Mouse (Mus musculus) thymus, adult 18-20 months (tissue): ENCODE data around the gene Macf1.
"Not testable (repeated sequence)": the region's sequence is repeated elsewhere in the genome, so short reads cannot be mapped to it uniquely, and the experiment has no call there.

ENCODE experiments used
- DNase-seq, 2 experiments: peaks; one replicate each; pipeline ENCODE4 v3.0.0; 2022; ENCODE audit warnings: mixed read lengths in 2 of 2

The Macf1 gene

GRCm38 (mm10) chr4:123529230-123529629, 154.9 kb downstream of the Macf1 start:
- DNase-seq, result no peak

GRCm38 (mm10) chr4:123527607-123528010, 156.6 kb downstream of the Macf1 start:
- no peak for DNase-seq

DNA sequence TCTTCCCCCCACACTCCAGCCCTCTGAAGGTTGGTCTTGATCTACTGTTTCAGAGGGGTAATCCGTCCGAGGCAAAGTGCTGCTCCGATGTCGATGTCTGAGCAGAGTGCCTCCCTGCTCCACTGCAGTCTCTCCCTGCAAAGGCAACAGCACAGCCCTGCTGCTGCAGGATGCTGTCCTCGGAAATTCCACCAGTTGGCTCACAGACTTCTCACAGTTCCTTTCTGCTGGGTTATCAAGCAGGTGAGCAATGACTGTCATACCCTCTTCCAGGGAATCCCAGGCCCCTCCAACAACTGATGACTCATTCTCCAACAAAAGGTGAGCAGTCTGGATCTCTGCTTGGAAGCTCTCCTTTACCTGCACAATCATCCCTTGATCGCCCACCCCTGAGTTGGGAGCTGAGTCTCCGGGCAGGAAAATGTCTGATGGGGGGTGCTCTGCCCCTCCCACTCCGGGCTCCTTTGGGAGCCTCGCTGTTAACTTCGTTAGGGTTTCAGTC, 157.3 kb downstream of the Macf1 start:
- no peak for DNase-seq

DNA sequence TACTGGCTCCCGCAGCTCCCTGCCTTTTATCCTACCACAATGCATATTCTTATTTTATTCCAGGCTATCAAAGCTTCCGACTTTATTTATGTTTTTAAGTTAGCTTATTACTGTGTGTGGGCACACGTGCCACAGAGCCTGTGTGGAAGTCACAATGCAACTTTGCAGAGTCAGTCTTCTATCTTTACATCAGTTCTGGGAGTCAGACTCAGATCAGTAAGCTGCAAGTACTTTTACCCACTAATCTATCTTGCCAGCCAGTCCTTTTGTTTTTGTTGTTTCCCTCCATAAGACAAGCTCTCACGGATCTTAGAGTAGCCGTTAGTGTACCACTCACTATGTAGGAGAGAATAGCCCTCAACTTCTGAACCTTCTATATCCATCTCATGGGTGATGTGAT, 159.4 kb downstream of the Macf1 start:
- DNase-seq, result no peak

DNA sequence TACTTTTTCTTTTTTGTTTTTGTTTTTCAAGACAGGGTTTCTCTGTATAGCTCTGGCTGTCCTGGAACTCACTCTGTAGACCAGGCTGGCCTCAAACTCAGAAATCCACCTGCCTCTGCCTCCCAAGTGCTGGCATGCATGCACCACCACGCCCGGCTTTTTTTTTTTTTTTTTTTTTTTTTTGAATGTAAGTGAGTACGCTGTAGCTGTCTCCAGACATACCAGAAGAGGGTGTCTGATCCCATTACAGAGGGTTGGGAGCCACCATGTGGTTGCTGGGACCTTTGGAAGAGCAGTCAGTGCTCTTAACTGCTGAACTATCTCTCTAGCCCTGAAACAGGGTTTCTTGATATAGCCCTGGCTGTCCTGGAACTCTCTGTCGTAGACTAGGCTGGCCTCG, 164.0 kb downstream of the Macf1 start:
- not testable (repeated sequence) for DNase-seq

- no peak for DNase-seq
These were observed 168.5 kb downstream of the Macf1 start for GRCm38 (mm10) chr4:123515673-123516072.

- no peak for DNase-seq
These were observed 174.0 kb downstream of the Macf1 start for GRCm38 (mm10) chr4:123510201-123510600.

DNA sequence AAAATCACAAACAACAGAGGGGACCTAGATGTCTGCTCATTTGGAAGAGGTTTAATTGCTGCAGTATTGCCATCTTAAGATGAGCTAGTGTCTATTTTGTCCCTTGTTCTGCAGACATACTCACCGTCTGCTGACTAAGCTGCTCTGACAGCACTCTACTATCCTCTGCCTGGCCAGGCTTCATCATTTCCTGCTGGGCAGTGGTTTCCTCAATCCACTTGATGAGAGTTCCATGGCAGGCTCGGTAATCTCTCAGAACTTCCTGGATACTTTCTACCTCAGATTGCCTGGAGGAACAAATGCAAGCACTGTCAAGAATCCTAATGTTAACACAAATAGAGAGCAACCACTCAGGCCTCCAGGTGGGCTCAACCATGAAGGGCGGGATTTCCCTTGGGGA, 195.1 kb downstream of the Macf1 start:
- no peak for DNase-seq

DNA sequence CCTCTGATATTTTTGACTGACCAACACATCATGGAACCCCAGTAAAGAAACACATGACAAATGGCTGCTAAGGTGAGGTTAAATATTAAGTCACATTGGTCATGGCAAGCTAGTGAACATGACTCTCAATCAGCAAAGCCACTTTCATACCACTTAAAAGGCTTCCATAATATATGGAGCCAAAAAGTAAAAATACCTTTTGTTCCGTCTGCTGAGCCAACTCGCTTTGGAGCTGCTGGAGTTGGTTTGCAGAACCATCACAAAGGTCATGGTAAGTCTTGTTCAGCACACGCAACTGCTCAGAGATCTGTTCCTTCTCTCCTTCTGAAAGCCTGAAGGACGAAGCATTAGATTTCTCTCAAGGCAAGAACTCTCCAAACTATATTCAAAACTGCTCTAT, 204.2 kb downstream of the Macf1 start:
- no peak for DNase-seq

GRCm38 (mm10) chr4:123478655-123479433, 205.3 kb downstream of the Macf1 start:
- no peak for DNase-seq

DNA sequence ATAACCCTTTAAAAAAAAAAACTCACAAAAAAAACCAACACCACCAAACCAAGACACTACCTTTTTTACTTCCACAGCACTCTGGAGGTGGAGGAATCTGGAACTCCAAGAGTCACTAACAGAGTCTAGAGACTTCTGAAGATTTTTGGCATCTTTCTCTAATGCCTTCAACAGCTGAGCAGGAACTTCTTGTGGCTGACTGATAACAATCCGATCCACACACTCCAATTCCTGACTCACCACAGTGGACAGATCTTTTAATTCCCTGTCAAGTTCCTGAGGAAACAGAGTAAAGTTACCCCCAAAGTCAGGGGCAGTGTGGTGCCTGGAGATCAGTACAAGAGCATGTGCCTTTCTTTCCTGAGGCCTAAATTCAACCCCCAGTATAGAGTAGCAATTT, 218.4 kb downstream of the Macf1 start:
- DNase-seq, result no peak

DNA sequence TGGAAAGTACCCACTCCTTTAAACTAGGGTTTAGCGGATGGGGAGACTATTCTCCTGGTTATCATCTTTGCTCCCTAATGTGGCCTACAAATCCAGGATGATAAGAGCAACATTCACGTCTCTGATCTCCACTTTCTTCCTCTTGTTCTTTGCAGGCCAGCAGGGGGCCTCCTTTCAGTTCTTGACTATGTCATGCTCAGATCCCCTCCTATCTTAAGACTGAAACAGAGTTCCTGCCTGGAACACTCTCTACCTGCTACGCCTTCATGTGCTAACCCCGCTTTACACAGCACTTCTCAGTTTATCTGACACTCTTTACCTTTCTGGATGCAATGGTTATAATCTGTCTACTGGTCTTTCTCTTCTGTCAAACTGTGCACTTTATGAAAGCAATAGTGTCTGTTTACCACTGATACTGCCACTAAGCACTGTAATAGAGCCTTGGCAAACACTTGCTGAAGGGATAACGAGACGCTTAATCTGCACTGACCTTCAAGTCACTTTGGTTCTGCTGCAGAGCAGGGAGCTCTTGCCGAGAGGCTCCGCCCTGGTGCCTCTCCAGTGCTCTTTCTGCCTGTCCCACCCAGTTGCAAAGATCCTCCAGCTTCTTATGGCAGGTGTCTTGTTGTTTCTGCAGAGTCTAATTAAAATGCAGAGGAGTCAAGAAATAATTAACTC, 223.4 kb downstream of the Macf1 start:
- DNase-seq, result no peak

DNA sequence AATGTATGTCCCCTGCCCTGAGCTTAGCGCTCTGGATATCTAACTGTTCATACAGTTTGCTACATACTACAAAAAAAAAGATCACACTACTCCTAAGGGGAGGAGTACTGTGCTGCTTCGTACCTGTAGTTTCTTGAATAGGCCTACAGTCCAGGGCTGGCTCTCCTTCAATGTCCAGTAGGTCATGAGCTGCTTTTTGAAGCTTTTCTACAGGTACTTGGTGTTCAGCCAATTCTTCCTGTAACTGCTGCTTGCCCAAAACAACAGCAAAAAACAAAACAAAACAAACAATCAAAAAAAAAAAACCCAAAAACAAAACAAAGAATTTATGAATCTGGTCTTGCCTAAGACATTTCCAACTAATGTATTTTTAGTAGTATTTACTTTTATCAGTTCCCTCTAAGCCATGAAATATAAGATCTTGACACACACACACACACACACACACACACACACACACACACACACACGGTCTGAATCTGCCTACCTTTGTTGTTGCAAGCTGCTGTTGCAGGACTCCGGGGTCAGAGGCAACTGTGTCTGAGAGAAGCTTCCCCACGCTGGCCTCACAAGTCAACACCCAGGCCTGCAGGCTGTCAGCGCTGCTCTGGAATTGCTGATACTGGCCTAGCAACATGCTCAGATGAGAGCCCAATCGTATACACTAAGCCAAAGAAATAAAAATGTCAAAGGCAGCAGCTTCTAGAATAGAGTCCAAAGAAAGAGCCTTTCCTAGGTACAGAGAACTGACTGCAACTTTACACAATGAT, 229.1 kb downstream of the Macf1 start:
- no peak for DNase-seq

- DNase-seq, result no peak
These were observed 230.4 kb downstream of the Macf1 start for GRCm38 (mm10) chr4:123453729-123454128.

GRCm38 (mm10) chr4:123451991-123452390, 232.2 kb downstream of the Macf1 start:
- DNase-seq, result no peak

- DNase-seq, result no peak
These were observed 234.9 kb downstream of the Macf1 start for GRCm38 (mm10) chr4:123449304-123449703.

DNA sequence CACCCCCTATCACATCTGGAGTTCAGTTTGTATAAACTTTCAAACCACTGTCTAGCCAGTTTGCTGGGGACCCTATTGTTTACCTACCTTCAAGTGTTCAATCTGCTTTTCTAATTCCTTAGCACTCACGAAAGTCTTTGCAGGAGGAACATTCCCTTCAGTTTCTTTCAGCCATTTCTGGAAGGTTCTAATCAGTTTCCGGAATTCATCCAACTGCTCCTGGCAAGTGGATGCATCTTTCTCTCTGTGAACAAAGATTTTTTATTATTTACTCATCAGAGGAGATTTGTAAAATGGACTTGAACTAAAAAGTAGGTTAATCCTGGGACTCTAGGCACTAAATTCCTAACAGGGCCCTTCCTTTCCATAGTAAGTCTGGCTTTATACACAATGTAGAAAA, 236.1 kb downstream of the Macf1 start:
- no peak for DNase-seq

DNA sequence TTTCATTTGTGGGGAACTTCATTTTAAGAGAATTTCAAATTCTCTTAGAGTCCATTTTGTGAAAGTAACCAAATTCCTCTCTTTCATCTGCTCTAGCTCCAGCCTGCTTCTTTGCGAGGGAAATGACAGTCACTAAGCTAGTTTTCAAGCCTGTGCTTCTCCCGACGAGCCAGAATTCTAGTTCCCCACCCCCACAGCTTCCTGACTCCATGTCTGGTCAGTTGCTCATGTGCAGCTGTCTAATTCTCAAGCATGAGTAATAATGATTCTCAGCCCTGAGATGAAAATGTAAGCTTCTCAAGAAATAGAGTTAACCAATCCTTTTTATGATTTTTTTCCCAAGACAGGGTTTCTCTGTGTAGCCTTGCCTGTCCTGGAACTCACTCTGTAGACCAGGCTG, 236.9 kb downstream of the Macf1 start:
- no peak for DNase-seq

GRCm38 (mm10) chr4:123446754-123447153, 237.4 kb downstream of the Macf1 start:
- DNase-seq, result no peak

DNA sequence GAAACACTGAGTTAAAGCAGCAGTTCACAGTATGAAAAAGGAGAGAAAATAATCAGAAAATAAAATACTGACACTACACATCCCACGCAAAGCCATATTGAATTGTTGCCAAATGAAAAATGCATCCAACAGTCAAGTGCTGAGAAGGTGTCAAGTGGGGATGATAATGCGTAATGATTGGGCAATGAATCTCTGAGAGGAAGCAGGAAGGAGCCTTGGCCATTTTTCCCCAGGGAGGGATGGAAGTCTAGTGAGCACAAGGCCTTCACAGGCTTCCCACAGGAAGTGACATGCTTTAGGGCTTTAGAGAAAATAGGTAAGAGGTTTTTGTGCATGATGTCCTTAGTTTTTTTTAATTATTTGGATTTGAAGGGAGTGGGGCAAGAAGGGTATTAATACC, 237.9 kb downstream of the Macf1 start:
- DNase-seq, result not testable (repeated sequence)

DNA sequence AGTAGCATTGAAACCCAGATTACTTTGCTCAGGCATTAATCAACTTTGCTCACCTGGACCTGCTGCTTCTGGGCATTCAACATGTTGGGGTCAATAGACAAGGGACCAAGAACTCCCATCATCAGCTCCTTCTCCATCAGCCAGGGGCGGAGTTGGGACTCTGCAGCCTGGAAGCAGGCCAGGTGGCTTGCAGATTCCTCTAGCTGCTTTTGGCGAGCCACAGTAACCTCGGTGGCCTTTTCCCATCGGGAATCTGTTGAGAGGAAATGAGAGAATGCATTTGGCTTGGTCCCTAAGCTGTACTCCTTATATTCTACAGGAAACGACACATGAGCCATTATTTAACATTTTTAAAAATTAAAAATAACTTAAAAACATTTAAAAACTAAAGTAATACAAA, 245.7 kb downstream of the Macf1 start:
- no peak for DNase-seq

DNA sequence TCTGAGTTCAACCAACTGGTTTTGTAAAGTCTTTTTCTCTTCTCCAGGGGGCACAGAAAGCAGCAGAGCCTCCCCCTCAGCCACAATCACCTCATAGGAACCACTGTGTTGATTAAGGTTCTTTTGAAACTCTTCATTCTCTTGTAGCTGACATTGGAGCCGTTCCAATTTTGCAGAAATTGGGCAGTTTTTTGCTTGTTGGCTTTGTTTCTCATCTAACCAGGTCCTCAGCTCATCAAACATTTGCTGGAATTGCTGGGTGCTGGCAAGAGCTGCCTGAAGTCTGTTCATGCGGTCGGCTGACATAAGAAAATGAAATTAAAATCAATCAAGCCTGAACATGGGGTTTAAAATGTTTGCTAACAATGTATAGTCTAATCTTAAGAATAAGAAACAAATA, 251.0 kb downstream of the Macf1 start:
- no peak for DNase-seq

- no peak for DNase-seq
These were observed 252.2 kb downstream of the Macf1 start for GRCm38 (mm10) chr4:123431936-123432335.
